Mouse (Mus musculus) midbrain, embryonic 10.5 days (tissue): ENCODE measurements at regions not wholly inside any gene's neighbourhood (a gene's known extent, or its start where the extent isn't known, plus 50 kb on each side); places are given as distances from the start of the nearest gene placed in this dataset.

Experiments
- DNase-seq: peaks from one replicate; pipeline ENCODE4 v3.0.0-alpha.2; 2017; ENCODE audit warnings: low spot score
- H3K27ac ChIP-seq: fragments of 300-500 bp; sonication (generic); replicated peaks from 2 replicates; pipeline ENCODE4 v1.5.1; 2016; ENCODE audit warnings: mild to moderate bottlenecking
- H3K27me3 ChIP-seq: fragments of 300-500 bp; sonication (generic); 2 replicates; pipeline ENCODE4 v1.6.1; 2016; ENCODE audit warnings: low read depth, mild to moderate bottlenecking; ENCODE audit not compliant: poor library complexity, severe bottlenecking
- H3K36me3 ChIP-seq: fragments of 300-500 bp; sonication (generic); 2 replicates; pipeline ENCODE4 v1.6.1; 2016; ENCODE audit warnings: mild to moderate bottlenecking, moderate library complexity
- H3K4me1 ChIP-seq: fragments of 300-500 bp; sonication (generic); 2 replicates; pipeline ENCODE4 v1.6.1; 2016
- H3K4me3 ChIP-seq: fragments of 300-500 bp; sonication (generic); 2 replicates; pipeline ENCODE4 v1.5.1; 2016; ENCODE audit warnings: mild to moderate bottlenecking, moderate library complexity
- H3K9me3 ChIP-seq: fragments of 300-500 bp; sonication (generic); replicated peaks from 2 replicates; pipeline ENCODE4 v1.6.1; 2016; ENCODE audit warnings: mild to moderate bottlenecking
- WGBS: fragments of 180-500 bp; shearing (Covaris S2); methylation state at CpG from one replicate; pipeline ENCODE4 v1.1.7; 2016; 5-methylcytosine and 5-hydroxymethylcytosine counted together

GRCm38 (mm10) chr1:52338243-52338642 lies 105.2 kb upstream of the Gls start:
- Histone ChIP-seq H3K27me3 (no peaks in the 10 kb centered on the region), H3K9me3 (no peaks in the 10 kb centered on the region), H3K4me1 (no peaks in the 10 kb centered on the region), H3K4me3 (no peak overlapping the region), H3K36me3 (no peaks in the 10 kb centered on the region), H3K27ac (no peak overlapping the region)
- 90% methylated on average over 6 of the region's 6 CpGs for WGBS
- no peak for DNase-seq

DNA sequence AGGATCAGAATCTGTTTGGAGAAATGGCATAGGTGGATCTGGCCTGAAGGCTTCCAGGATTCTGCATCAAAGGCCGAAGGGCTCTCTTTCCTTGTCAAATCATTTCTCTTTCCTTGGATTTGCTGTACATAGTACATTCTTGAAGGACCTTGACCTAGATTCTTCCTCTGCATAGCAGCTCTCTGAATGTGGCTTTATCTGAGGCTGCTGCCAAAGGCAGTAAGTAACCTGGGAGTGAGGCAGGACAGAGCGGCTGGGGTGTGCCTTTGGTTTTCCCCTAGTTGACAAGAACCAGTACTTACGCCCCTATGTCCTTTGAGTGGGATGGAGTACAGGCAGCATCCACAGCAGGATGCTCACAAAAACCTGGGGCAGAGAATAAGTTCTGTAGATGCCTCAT lies 103.7 kb upstream of the Gls start:
- no peaks in the 10 kb centered on the region for H3K27me3 ChIP-seq
- 92% methylated on average over 3 of the region's 3 CpGs for WGBS
- no peaks in the 10 kb centered on the region for H3K4me1 ChIP-seq
- H3K9me3 ChIP-seq = no peaks in the 10 kb centered on the region
- H3K4me3 ChIP-seq = no peak overlapping the region
- no peak for DNase-seq
- H3K36me3 ChIP-seq = no peaks in the 10 kb centered on the region
- H3K27ac ChIP-seq = no peak overlapping the region

DNA sequence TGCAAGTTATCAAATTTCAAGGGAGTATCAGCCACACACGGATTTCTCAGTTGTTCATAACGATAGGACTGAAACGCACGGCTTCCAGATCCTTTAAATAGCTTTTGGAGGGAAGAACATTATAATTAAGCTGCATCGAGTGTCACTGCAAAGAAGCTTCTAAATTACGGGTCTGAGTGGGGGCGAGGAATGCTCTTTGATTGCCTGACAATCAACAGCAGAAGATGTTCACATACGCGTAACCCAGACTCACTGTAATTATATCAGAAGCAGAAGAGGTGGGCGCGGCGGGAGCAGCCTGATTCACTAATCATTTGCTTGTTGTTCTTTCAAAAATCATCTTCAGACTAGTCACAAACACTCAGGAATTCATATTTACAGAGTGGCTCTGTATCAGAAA lies 99.0 kb upstream of the Gls start:
- DNase-seq = no peak
- Histone ChIP-seq H3K9me3 (no peaks in the 10 kb centered on the region), H3K4me3 (no peak overlapping the region), H3K27ac (no peak overlapping the region), H3K27me3 (no peaks in the 10 kb centered on the region), H3K4me1 (no peaks in the 10 kb centered on the region), H3K36me3 (no peaks in the 10 kb centered on the region)
- 90% methylated on average over 12 of the region's 12 CpGs for WGBS

DNA sequence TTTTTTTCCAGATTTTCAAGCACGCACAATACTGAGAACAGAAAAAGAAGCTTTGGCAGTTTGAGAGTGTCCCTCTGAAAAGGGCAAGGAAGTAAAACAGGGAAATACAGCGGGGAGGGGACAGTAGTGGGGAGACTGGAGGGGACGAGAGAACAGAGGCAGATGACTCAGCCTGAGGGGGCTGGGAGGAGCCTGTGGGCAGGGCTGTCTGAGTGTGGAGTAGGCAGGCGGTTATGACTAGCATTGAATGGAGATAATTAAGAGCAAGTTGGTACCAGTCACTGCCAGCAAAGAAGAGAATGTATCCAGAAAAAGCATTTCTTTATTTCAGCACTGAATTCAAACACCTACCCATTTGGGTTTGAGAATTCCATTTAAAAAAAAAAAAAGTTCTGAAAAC lies 98.4 kb upstream of the Gls start:
- Histone ChIP-seq H3K27me3 (no peaks in the 10 kb centered on the region), H3K36me3 (no peaks in the 10 kb centered on the region), H3K4me3 (no peak overlapping the region), H3K4me1 (no peaks in the 10 kb centered on the region), H3K9me3 (no peaks in the 10 kb centered on the region), H3K27ac (no peak overlapping the region)
- no peak for DNase-seq
- 59% methylated on average over 4 of the region's 4 CpGs for WGBS

GRCm38 (mm10) chr1:52330496-52330895 lies 97.5 kb upstream of the Gls start:
- H3K9me3 ChIP-seq = no peaks in the 10 kb centered on the region
- H3K27ac ChIP-seq = no peak overlapping the region
- no peaks in the 10 kb centered on the region for H3K36me3 ChIP-seq
- no peak for DNase-seq
- no peaks in the 10 kb centered on the region for H3K4me1 ChIP-seq
- no peaks in the 10 kb centered on the region for H3K27me3 ChIP-seq
- H3K4me3 ChIP-seq = no peak overlapping the region
- WGBS = 73% methylated on average over 6 of the region's 6 CpGs

DNA sequence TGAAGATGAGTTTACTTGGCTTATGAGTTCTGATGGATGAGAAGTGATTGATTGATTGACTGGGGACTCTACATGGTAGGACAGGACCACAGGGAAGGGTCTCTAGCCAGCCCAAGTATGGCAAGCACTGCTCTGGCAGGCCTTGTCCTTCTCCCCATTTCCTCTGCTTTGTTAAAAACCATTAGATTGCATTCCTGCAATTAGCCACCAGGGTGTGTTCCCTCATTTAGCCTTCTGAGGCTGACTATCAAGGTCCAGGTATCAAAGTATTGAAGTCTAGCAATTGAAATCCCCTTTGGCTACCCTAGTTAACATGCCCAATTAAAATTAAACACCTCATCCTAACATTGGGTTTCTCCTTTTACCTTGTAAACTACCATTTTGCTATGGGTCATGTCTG lies 95.5 kb upstream of the Gls start:
- no peak for DNase-seq
- H3K36me3 ChIP-seq = no peaks in the 10 kb centered on the region

DNA sequence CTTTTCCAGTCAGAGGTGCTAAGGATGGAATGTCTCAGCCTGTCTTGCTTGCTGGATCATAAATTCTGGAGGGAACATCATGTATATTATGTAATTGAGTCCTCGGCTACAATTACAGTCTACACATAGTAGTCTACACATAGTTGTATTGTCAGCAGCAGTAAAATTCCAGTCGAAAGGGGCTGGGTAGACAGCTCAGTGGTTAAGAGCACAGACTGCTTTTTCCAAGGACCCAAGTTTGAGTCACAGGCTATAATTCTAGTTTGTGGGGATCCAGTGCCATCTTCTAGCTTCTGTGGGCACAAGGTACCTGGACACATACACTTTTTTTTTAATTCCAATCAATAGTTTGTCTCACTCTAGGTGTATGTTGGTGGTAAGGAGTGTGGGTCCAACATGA lies 91.3 kb upstream of the Gls start:
- DNase-seq = no peak
- Histone ChIP-seq H3K27me3 (no peaks in the 10 kb centered on the region), H3K4me1 (no peaks in the 10 kb centered on the region), H3K27ac (no peak overlapping the region), H3K36me3 (no peaks in the 10 kb centered on the region), H3K4me3 (no peak overlapping the region), H3K9me3 (no peaks in the 10 kb centered on the region)
- 89% methylated on average over 2 of the region's 2 CpGs for WGBS

More for the DNA sequence above, 95.5 kb upstream of the Gls start:
- Histone ChIP-seq H3K27me3 (no peaks in the 10 kb centered on the region), H3K9me3 (no peaks in the 10 kb centered on the region), H3K4me3 (no peak overlapping the region), H3K4me1 (no peaks in the 10 kb centered on the region), H3K27ac (no peak overlapping the region)

GRCm38 (mm10) chr1:52312076-52312633 lies 79.1 kb upstream of the Gls start:
- Histone ChIP-seq H3K9me3 (no peaks in the 10 kb centered on the region), H3K4me3 (no peak overlapping the region), H3K27me3 (no peaks in the 10 kb centered on the region), H3K36me3 (no peaks in the 10 kb centered on the region), H3K4me1 (no peaks in the 10 kb centered on the region), H3K27ac (no peak overlapping the region)
- no peak for DNase-seq
- 74% methylated on average over 3 of the region's 3 CpGs for WGBS

GRCm38 (mm10) chr1:52306892-52307291 lies 73.9 kb upstream of the Gls start:
- H3K36me3 ChIP-seq = no peaks in the 10 kb centered on the region
- WGBS = 57% methylated on average over 6 of the region's 6 CpGs
- H3K27me3 ChIP-seq = no peaks in the 10 kb centered on the region
- H3K4me1 ChIP-seq = no peaks in the 10 kb centered on the region
- H3K4me3 ChIP-seq = no peak overlapping the region
- peak; percentile 27 for DNase-seq
- no peak overlapping the region for H3K27ac ChIP-seq
- H3K9me3 ChIP-seq = no peaks in the 10 kb centered on the region

GRCm38 (mm10) chr1:52305679-52306632 lies 72.9 kb upstream of the Gls start:
- no peak for DNase-seq

DNA sequence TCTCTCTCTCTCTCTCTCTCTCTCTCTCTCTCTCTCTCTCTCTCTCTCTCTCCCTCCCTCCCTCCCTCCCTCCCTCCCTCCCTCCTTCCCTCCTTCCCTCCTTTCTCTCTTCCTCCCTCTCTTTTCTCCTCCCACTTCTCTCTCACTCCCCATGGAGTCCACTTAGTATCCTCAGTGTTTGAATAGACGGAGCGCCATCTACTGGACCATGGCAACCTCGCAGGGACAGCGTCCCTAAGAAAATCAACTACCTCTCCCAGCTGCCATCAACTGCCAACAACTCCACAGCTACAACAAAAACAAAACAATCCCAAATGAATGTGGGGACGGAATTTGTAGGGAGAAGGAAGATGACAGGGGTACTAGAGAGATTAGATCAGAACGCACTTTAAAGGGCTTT lies 69.5 kb upstream of the Gls start:
- Histone ChIP-seq H3K4me1 (no peaks in the 10 kb centered on the region), H3K27me3 (no peaks in the 10 kb centered on the region), H3K9me3 (no peaks in the 10 kb centered on the region), H3K27ac (no peak overlapping the region), H3K36me3 (no peaks in the 10 kb centered on the region), H3K4me3 (no peak overlapping the region)
- DNase-seq = peak; percentile 68
- WGBS = 8% methylated on average over 6 of the region's 6 CpGs

More at GRCm38 (mm10) chr1:52305679-52306632, 72.9 kb upstream of the Gls start:
- H3K27me3 ChIP-seq = no peaks in the 10 kb centered on the region
- no peak overlapping the region for H3K4me3 ChIP-seq
- 86% methylated on average over 18 of the region's 18 CpGs for WGBS
- H3K27ac ChIP-seq = no peak overlapping the region
- H3K4me1 ChIP-seq = no peaks in the 10 kb centered on the region
- H3K36me3 ChIP-seq = no peaks in the 10 kb centered on the region
- H3K9me3 ChIP-seq = no peaks in the 10 kb centered on the region

DNA sequence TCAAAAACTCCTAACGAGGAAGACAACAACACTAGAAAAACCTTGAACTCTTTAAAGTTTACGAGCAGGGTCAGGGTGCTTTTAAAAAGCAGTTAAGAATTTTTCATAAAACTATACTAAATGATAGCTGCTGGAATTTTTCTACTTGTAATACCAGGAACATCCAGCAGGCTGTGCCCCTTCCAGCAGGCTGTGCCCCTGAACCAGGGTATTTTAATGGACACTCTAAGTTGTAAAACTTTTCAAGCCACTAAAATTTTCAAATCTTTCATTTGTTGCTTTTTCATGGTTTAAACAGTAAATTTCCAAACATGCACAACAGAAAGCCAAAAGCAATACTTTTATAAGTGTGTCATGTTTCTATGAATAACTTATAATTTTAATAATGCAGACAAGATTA lies 68.2 kb upstream of the Gls start:
- Histone ChIP-seq H3K27me3 (no peaks in the 10 kb centered on the region), H3K4me3 (no peak overlapping the region), H3K4me1 (no peaks in the 10 kb centered on the region), H3K9me3 (no peaks in the 10 kb centered on the region), H3K36me3 (no peaks in the 10 kb centered on the region), H3K27ac (no peak overlapping the region)
- no peak for DNase-seq
- WGBS = 61% methylated on average over 2 of the region's 2 CpGs

GRCm38 (mm10) chr1:52299559-52299958 lies 66.5 kb upstream of the Gls start:
- Histone ChIP-seq H3K4me1 (no peaks in the 10 kb centered on the region), H3K9me3 (no peaks in the 10 kb centered on the region), H3K4me3 (no peak overlapping the region), H3K27ac (no peak overlapping the region), H3K36me3 (no peaks in the 10 kb centered on the region), H3K27me3 (no peaks in the 10 kb centered on the region)
- 74% methylated on average over 7 of the region's 7 CpGs for WGBS
- DNase-seq = no peak
